Mouse (Mus musculus): ENCODE results near the gene Gm21897. TPM values are rescaled to one million over a fixed set of nuclear protein-coding genes. Genes with fewer than 3 reads are reported as not detected.

Gene Gm21897
- polyA plus RNA-seq, 1 experiment from 2014 or later, result not detected

GRCm38 (mm10) chr16:15334526-15334925 lies 17.3 kb downstream of the Gm21897 start:
- Histone ChIP-seq H3K9ac (replicated peaks; ENCODE audit: low read depth) (no peak overlapping the region), H3K9me3 (ENCODE audit: low read length) (no peaks in the 10 kb centered on the region), H3K27me3 (replicated peaks; ENCODE audit: insufficient read depth, low read length) (no peaks in the 10 kb centered on the region), H3K4me1 (ENCODE audit: insufficient read depth, low read depth, low read length) (no peaks in the 10 kb centered on the region), H3K36me3 (ENCODE audit: insufficient read depth, low read length) (no peaks in the 10 kb centered on the region), H3K27ac (ENCODE audit: low read length) (no peak overlapping the region), H3K4me2 (replicated peaks; ENCODE audit: low read depth, low read length) (no peak overlapping the region), H3K4me3 (ENCODE audit: low read depth, low read length) (no peak overlapping the region)
- TF ChIP-seq EP300 (IDR thresholded peaks at IDR 0.05) (no peak), CTCF (IDR thresholded peaks at IDR 0.05) (no peak)
- ATAC-seq (no peak), DNase-seq (ENCODE audit: low spot score) (no peak)

- Histone ChIP-seq H3K27me3 (replicated peaks; ENCODE audit: insufficient read depth, low read length) (no peaks in the 10 kb centered on the region), H3K9me3 (ENCODE audit: low read length) (no peaks in the 10 kb centered on the region), H3K4me1 (ENCODE audit: insufficient read depth, low read depth, low read length) (no peaks in the 10 kb centered on the region), H3K9ac (replicated peaks; ENCODE audit: low read depth) (no peak overlapping the region), H3K27ac (ENCODE audit: low read length) (no peak overlapping the region), H3K4me2 (replicated peaks; ENCODE audit: low read depth, low read length) (no peak overlapping the region), H3K4me3 (ENCODE audit: low read depth, low read length) (no peak overlapping the region), H3K36me3 (ENCODE audit: insufficient read depth, low read length) (no peaks in the 10 kb centered on the region)
- ATAC-seq, result peak; percentile 43
- peak; percentile 37 for DNase-seq (ENCODE audit: low spot score)
- TF ChIP-seq EP300 (IDR thresholded peaks at IDR 0.05) (peak; percentile 7; the same call in 1 of the 2 replicates), CTCF (IDR thresholded peaks at IDR 0.05) (no peak)
- 51% methylated on average over 4 of the region's 4 CpGs for WGBS
Observed at GRCm38 (mm10) chr16:15339051-15339450, 21.8 kb downstream of the Gm21897 start.

- peak; percentile 48; the same call in 1 of the 2 replicates for TF ChIP-seq EP300 (IDR thresholded peaks at IDR 0.05)
- TF ChIP-seq CTCF (IDR thresholded peaks at IDR 0.05), result no peak
- Histone ChIP-seq H3K27me3 (replicated peaks; ENCODE audit: insufficient read depth, low read length) (no peaks in the 10 kb centered on the region), H3K36me3 (ENCODE audit: insufficient read depth, low read length) (no peaks in the 10 kb centered on the region), H3K4me2 (replicated peaks; ENCODE audit: low read depth, low read length) (no peak overlapping the region), H3K9me3 (ENCODE audit: low read length) (no peaks in the 10 kb centered on the region), H3K4me3 (ENCODE audit: low read depth, low read length) (no peak overlapping the region), H3K27ac (ENCODE audit: low read length) (no peak overlapping the region), H3K4me1 (ENCODE audit: insufficient read depth, low read depth, low read length) (no peaks in the 10 kb centered on the region), H3K9ac (replicated peaks; ENCODE audit: low read depth) (no peak overlapping the region)
- 50% methylated on average over 1 of the region's 1 CpGs for WGBS
- DNase-seq (ENCODE audit: low spot score) (peak; percentile 74), ATAC-seq (peak; percentile 87)
Observed at GRCm38 (mm10) chr16:15346045-15346444, 28.8 kb downstream of the Gm21897 start.

GRCm38 (mm10) chr16:15349381-15349780 lies 32.1 kb downstream of the Gm21897 start:
- WGBS, result 71% methylated on average over 2 of the region's 2 CpGs
- ATAC-seq, result no peak
- H3K9me3 ChIP-seq (ENCODE audit: low read length), result no peaks in the 10 kb centered on the region
- no peak overlapping the region for H3K4me2 ChIP-seq (replicated peaks; ENCODE audit: low read depth, low read length)
- no peak for DNase-seq (ENCODE audit: low spot score)
- no peak overlapping the region for H3K9ac ChIP-seq (replicated peaks; ENCODE audit: low read depth)
- TF ChIP-seq CTCF (IDR thresholded peaks at IDR 0.05) (no peak), EP300 (IDR thresholded peaks at IDR 0.05) (no peak)
- no peak overlapping the region for H3K4me3 ChIP-seq (ENCODE audit: low read depth, low read length)
- H3K27ac ChIP-seq (ENCODE audit: low read length), result no peak overlapping the region
- H3K36me3 ChIP-seq (ENCODE audit: insufficient read depth, low read length), result no peaks in the 10 kb centered on the region
- no peaks in the 10 kb centered on the region for H3K4me1 ChIP-seq (ENCODE audit: insufficient read depth, low read depth, low read length)
- H3K27me3 ChIP-seq (replicated peaks; ENCODE audit: insufficient read depth, low read length), result no peaks in the 10 kb centered on the region

GRCm38 (mm10) chr16:15351301-15351700 lies 34.0 kb downstream of the Gm21897 start:
- ATAC-seq, result no peak
- DNase-seq (ENCODE audit: low spot score), result no peak
- no peaks in the 10 kb centered on the region for H3K27me3 ChIP-seq (replicated peaks; ENCODE audit: insufficient read depth, low read length)
- H3K36me3 ChIP-seq (ENCODE audit: insufficient read depth, low read length), result no peaks in the 10 kb centered on the region
- H3K9ac ChIP-seq (replicated peaks; ENCODE audit: low read depth), result no peak overlapping the region
- no peak overlapping the region for H3K4me2 ChIP-seq (replicated peaks; ENCODE audit: low read depth, low read length)
- H3K9me3 ChIP-seq (ENCODE audit: low read length), result no peaks in the 10 kb centered on the region
- TF ChIP-seq EP300 (IDR thresholded peaks at IDR 0.05) (no peak), CTCF (IDR thresholded peaks at IDR 0.05) (no peak)
- H3K4me1 ChIP-seq (ENCODE audit: insufficient read depth, low read depth, low read length), result no peaks in the 10 kb centered on the region
- no peak overlapping the region for H3K27ac ChIP-seq (ENCODE audit: low read length)
- no peak overlapping the region for H3K4me3 ChIP-seq (ENCODE audit: low read depth, low read length)
- 50% methylated on average over 1 of the region's 1 CpGs for WGBS

GRCm38 (mm10) chr16:15352320-15352719 lies 35.1 kb downstream of the Gm21897 start:
- no peaks in the 10 kb centered on the region for H3K36me3 ChIP-seq (ENCODE audit: insufficient read depth, low read length)
- H3K9ac ChIP-seq (replicated peaks; ENCODE audit: low read depth), result no peak overlapping the region
- 59% methylated on average over 2 of the region's 2 CpGs for WGBS
- TF ChIP-seq CTCF (IDR thresholded peaks at IDR 0.05) (peak; percentile 50), EP300 (IDR thresholded peaks at IDR 0.05) (no peak)
- DNase-seq (ENCODE audit: low spot score), result peak; percentile 26
- no peaks in the 10 kb centered on the region for H3K27me3 ChIP-seq (replicated peaks; ENCODE audit: insufficient read depth, low read length)
- no peak overlapping the region for H3K27ac ChIP-seq (ENCODE audit: low read length)
- no peak overlapping the region for H3K4me3 ChIP-seq (ENCODE audit: low read depth, low read length)
- peak; percentile 20; the same call in 1 of the 2 replicates for ATAC-seq
- no peak overlapping the region for H3K4me2 ChIP-seq (replicated peaks; ENCODE audit: low read depth, low read length)
- H3K9me3 ChIP-seq (ENCODE audit: low read length), result no peaks in the 10 kb centered on the region
- no peaks in the 10 kb centered on the region for H3K4me1 ChIP-seq (ENCODE audit: insufficient read depth, low read depth, low read length)

GRCm38 (mm10) chr16:15354901-15355300 lies 37.6 kb downstream of the Gm21897 start:
- H3K4me2 ChIP-seq (replicated peaks; ENCODE audit: low read depth, low read length), result no peak overlapping the region
- H3K9ac ChIP-seq (replicated peaks; ENCODE audit: low read depth), result no peak overlapping the region
- no peaks in the 10 kb centered on the region for H3K9me3 ChIP-seq (ENCODE audit: low read length)
- H3K4me3 ChIP-seq (ENCODE audit: low read depth, low read length), result no peak overlapping the region
- WGBS, result 22% methylated on average over 2 of the region's 2 CpGs
- ATAC-seq, result peak; percentile 52
- peak; percentile 45 for DNase-seq (ENCODE audit: low spot score)
- no peaks in the 10 kb centered on the region for H3K27me3 ChIP-seq (replicated peaks; ENCODE audit: insufficient read depth, low read length)
- peak overlapping the region; percentile 27; the same call in 1 of the 2 replicates for H3K27ac ChIP-seq (ENCODE audit: low read length)
- H3K36me3 ChIP-seq (ENCODE audit: insufficient read depth, low read length), result no peaks in the 10 kb centered on the region
- no peak for TF ChIP-seq EP300 (IDR thresholded peaks at IDR 0.05)
- peaks cover 4% of the 10 kb centered on the region; the same call in 1 of the 2 replicates for H3K4me1 ChIP-seq (ENCODE audit: insufficient read depth, low read depth, low read length)
